Mouse (Mus musculus) liver, embryonic 14.5 days (tissue): ENCODE results near the gene Gatad2b.

Experiments
- CTCF ChIP-seq: IDR thresholded peaks from 2 replicates; pipeline ENCODE4 v1.5.1; 2016; ENCODE audit warnings: antibody characterized with exemption, low read depth, control low read depth
- EP300 ChIP-seq: IDR thresholded peaks from 2 replicates; pipeline ENCODE4 v1.6.1; 2016; ENCODE audit warnings: antibody characterized with exemption, low read depth

- 0 out of 2 replicates have a peak, but pooled peaks have one; percentile 8 for TF ChIP-seq CTCF
- no peak for TF ChIP-seq EP300
Measured at GRCm38 (mm10) chr3:90290602-90291001, 2.4 kb upstream of the Gatad2b start.
